Mouse (Mus musculus): Measurements from ENCODE around the gene Tpo.

Gene Tpo

DNA sequence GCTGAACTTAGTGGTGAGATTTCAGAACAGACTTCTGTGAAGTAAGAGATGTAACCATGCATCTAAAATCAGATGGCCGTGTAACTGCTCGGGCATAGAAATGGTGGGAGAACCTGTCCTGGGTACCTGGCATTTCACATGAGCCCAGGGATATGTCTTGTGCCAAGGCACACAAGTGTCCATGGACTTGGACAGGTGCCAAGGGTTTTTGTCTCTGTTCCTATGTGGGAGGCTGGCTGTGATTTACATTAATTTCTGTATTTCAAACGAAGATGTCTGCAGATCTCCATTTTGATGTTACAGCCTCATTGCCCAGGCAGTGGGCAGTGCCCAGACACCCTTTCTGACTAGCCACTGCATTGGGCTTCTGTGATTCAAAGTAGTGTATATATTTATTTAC lies 115.3 kb downstream of the Tpo start:
- DNase-seq (ENCODE audit: low read depth, low spot score): no peak
- H3K27me3 ChIP-seq (ENCODE audit: control insufficient read depth, insufficient read depth, low read length, poor library complexity, severe bottlenecking): no peaks in the 10 kb centered on the region

DNA sequence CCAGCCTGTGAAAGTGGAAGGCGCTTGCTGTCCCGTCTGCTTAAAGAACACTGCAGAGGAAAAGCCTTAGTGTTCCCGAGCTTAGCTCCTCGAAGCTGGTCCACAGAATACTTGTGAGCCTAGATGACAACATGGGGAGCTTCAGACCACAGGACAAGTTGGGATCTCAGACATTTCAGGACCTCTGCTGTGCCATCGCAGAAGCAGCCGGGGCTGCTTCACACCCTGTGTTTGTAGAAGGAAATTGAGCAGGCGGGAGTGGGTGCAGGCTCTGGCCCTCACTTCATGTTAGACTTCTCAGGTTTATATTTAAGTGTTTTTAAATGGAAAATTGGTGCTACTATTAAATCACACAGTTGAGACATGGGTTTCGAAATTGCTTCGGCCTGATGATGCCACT lies 116.9 kb downstream of the Tpo start:
- no peak for DNase-seq (ENCODE audit: low read depth, low spot score)
- Histone ChIP-seq H3K36me3 (ENCODE audit: control insufficient read depth, insufficient read depth, low read length, poor library complexity, severe bottlenecking) (no peaks in the 10 kb centered on the region), H3K27me3 (ENCODE audit: control insufficient read depth, insufficient read depth, low read length, poor library complexity, severe bottlenecking) (no peaks in the 10 kb centered on the region)

More for the DNA sequence above, 115.3 kb downstream of the Tpo start:
- H3K36me3 ChIP-seq (ENCODE audit: control insufficient read depth, insufficient read depth, low read length, poor library complexity, severe bottlenecking): no peaks in the 10 kb centered on the region

DNA sequence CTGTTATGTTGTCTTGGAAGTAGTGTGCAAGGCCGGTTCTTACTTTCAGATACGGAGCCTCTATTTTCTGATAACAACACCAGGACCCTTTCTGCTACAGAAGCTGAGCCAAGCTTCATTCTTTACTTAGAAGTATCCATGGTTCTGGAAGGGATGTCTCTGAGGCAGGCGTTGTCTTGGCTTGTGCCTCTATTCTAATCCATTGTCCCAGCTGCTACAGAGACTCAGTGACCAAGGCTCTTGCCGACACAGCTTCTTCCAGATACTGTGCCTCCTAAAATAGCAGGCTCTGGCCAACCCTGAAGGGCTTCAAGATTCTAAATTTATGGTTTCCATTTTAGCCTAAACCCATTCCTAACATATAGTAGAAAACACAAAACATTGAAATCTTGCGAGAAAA lies 123.7 kb downstream of the Tpo start:
- Histone ChIP-seq H3K36me3 (ENCODE audit: control insufficient read depth, insufficient read depth, low read length, poor library complexity, severe bottlenecking) (no peaks in the 10 kb centered on the region), H3K27me3 (ENCODE audit: control insufficient read depth, insufficient read depth, low read length, poor library complexity, severe bottlenecking) (no peaks in the 10 kb centered on the region)
- no peak for DNase-seq (ENCODE audit: low read depth, low spot score)

DNA sequence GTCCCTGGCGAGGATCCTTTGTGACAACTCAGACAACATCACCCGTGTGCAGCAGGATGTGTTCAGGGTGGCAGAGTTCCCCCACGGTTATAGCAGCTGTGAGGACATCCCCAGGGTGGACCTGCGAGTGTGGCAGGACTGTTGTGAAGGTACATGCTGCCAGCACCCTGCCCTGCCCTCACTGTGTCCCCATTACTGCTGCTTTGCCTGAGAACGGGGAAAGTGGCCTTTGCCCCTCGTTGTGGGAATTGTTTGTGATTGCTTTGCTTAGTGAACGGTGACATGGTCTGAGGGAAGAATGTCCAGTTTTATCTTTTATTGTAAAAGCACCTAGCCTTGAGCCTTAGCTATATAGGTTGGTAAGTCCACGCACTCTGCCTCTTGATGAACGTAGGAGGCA lies 125.8 kb downstream of the Tpo start:
- no peaks in the 10 kb centered on the region for H3K27me3 ChIP-seq (ENCODE audit: control insufficient read depth, insufficient read depth, low read length, poor library complexity, severe bottlenecking)
- no peak for DNase-seq (ENCODE audit: low read depth, low spot score)
- no peaks in the 10 kb centered on the region for H3K36me3 ChIP-seq (ENCODE audit: control insufficient read depth, insufficient read depth, low read length, poor library complexity, severe bottlenecking)
